Mouse (Mus musculus): ENCODE data around the gene Smcr8.

Gene Smcr8

DNA sequence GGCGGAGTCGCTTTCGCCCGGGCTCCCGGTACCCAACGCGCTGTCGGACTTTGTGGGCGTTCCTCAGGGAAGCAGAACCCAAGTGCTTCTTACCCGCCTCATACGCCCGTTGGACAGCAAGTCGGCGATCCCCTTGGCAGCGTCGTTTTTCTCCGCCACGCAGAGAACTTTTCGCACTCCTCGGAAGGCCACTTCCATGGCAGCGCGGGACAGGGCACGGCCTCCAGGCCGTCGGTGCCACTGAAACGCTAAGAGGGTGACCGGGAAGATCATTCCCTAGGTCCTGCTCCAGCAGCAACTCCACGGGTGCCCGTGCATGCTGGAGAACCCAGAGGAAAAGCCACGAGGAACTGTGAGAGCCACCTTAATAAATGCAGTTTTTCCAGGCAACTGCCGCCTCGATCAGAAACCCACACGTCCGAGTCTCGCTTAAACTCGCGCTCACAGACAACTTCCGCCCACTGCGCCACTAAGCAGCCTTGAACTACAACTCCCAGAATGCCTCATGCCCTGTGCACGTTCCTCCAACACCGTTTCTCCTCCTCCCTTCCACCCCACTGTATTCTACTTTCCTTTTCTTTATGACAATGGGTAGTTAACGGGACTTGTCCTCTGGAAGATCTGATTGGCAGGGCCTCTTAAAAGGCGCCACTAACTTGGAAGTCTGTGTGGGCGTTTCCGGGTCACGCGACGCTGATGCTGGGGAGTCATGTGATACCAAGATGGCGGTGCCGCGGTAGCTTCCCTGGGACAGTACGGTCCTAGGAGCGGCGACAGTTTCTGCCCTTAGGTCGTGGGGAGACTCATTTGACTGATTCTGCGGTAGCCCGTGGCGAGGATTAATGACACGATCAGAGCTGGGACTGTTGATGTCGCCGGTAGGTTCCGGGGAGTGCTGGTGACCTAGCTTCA, at the start of gene Smcr8, which contains the start of gene Top3a:
Smcr8 (plus strand) TSS at position 696 of the 912 bp plus-strand sequence.
Top3a (minus strand) TSS at position 537 of the 912 bp plus-strand sequence.
- peak; percentile 85 to 90 for DNase-seq

DNA sequence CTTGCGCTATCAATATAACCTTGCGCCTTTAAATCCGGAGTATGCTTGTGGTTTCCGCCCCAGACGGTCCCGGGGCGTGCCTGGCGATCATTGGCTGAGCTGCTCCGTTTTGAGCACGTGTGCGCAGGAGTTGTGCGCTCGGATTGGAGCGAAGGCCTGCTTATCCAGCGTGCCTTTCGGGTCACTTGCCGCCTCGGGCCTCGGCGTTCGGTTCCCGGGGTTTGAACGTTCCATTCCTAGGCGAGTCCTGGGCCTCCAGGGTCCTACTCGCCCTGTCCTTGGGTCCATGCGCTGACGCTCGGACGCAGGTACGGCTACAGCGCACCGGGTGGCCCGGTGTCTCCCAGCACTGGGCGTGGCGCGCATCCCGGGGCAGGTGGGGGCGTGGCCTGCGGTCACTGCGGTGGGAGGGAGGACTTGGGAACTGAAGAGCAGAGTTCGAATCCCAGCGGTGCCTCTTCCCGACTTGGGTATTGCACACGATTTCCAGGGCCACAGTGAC, 49.0 kb upstream of the Smcr8 start, which contains the start of gene Mief2:
Mief2 (plus strand) TSS at position 139 of the 502 bp plus-strand sequence.
- DNase-seq: peak; percentile 96 to 98

GRCm38 (mm10) chr11:60729217-60729641, 48.1 kb upstream of the Smcr8 start:
- no peak for DNase-seq

GRCm38 (mm10) chr11:60730169-60730568, 47.2 kb upstream of the Smcr8 start:
- no peak for DNase-seq

GRCm38 (mm10) chr11:60731251-60731650, 46.1 kb upstream of the Smcr8 start:
- DNase-seq: no peak

DNA sequence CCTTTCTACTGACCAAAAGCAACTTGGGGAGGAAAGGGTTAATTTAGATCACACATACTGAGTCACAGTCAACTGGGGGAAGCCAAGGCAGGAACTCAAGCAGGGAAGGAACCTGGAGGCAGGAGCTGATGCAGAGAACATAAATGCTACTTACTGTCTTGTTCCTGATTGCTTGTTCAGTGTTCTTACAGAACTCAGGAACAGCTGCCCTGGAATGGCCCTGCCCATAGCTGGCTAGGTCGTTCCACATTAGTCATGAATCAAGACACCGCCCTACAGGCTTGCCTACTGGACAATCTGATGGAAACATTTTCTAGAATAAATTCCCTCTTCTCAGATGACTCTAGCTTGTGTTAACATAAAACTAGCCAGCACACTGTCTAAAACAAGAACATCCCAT, 43.1 kb upstream of the Smcr8 start:
- DNase-seq: no peak

GRCm38 (mm10) chr11:60735191-60735590, 42.1 kb upstream of the Smcr8 start:
- DNase-seq: no peak

- DNase-seq: no peak
These were observed 40.8 kb upstream of the Smcr8 start for GRCm38 (mm10) chr11:60736491-60736890.

DNA sequence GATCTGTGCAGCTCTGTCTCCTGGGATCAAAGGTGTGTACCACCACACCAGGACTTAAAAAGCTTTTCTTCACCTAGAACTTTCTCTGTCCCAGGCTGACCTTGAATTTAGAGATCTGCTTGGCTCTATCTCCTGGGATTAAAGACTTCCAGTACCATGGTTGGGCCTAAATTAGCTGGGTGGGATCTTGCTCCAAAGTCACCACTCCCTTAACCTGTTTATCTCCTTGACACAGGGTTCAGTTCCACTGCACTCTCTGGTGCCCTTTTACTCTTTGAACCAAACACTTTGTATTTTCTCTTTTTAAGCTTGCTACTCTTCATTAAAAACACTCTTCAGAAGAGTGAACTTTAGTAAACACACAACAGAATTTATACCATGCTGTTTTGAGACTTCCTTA, 39.9 kb upstream of the Smcr8 start:
- no peak for DNase-seq

- no peak for DNase-seq
These were observed 37.0 kb upstream of the Smcr8 start for GRCm38 (mm10) chr11:60740321-60740720.

- no peak for DNase-seq
These were observed 21.8 kb upstream of the Smcr8 start for GRCm38 (mm10) chr11:60755570-60755969.

GRCm38 (mm10) chr11:60761681-60762080, 15.6 kb upstream of the Smcr8 start:
- DNase-seq: no peak

- no peak for DNase-seq
These were observed 10.4 kb upstream of the Smcr8 start for GRCm38 (mm10) chr11:60766969-60767368.

GRCm38 (mm10) chr11:60769322-60769721, 8.0 kb upstream of the Smcr8 start:
- no peak for DNase-seq

GRCm38 (mm10) chr11:60770776-60771175, 6.5 kb upstream of the Smcr8 start:
- DNase-seq: no peak

DNA sequence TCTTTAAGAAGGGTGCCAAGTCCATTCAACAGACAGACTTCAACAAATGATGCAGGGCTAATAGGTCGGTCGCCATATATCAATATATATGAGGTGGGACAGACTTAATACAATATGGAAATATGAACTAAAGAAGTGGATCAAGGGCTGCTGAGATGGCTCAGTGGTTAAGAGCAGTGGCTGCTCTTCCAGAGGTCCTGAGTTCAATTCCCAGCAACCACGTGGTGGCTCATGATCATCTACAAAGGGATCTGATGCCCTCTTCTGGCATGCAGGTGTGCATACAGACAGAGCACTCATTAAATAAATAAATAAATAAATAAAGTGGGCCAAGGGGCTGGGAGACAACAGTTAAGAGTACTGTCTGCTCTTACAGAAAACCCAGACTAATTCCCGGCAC, 5.2 kb upstream of the Smcr8 start:
- no peak for DNase-seq

DNA sequence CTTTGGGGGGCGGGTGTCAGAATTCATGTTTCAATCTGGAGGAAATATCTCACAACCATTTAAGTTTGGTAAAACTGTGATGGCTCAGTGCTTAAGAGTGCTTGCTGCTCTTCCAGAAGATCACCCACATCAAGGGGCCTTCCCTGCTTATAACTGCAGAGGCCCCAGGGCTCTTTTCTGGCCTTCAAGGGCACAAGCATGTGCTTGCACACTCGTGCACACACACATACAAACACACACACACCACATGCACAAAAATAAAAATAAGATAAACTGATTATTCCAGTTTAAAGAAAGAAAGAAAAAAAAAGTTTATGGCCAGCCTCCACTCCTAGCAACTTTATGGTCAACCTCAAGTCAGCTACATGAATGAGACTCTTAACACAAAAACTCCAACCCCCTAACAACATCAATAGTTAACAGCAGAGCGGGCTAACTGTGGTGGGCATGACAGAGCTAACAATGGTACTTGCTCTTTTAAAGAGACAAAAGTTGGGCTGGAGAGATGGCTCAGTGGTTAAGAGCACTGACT, 3.1 kb upstream of the Smcr8 start:
- DNase-seq: no peak

DNA sequence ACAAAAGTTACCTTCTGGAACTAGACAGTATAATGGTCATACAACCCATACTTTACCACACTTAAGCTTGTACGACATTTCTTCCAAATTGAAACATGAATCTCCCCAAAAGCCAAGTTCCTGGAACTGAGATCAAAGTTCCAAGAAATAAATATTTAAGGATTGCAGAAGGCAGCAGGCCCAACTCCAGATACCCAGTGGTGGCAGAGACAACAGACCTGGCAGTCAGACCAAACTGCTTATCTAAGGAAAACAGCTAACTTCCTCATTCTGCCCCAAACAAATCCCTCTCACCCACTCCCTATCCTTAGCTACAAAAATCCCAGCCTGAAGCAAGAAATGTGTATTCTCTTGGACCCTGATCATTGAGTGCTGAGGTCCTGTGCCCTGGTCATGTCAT, 2.5 kb upstream of the Smcr8 start:
- no peak for DNase-seq

DNA sequence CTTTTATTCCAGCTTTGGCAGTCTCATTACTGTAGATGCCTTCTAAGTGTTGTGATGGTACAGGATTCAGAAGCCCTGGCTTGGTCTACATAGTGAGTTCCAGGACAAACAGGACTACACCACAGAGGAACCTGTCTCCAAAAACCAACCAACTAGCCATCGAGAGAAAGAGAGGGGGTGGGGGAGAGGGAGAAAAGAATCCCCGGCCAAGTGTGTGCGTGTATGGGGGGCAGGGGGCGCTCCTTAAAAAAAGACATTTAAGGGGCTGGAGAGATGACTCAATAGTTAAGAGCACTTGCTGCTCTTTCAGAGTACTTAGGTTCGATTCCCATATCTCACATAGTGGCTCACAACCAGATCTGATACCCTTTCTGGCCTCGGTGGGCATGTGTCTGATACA, 1.7 kb upstream of the Smcr8 start:
- DNase-seq: no peak

DNA sequence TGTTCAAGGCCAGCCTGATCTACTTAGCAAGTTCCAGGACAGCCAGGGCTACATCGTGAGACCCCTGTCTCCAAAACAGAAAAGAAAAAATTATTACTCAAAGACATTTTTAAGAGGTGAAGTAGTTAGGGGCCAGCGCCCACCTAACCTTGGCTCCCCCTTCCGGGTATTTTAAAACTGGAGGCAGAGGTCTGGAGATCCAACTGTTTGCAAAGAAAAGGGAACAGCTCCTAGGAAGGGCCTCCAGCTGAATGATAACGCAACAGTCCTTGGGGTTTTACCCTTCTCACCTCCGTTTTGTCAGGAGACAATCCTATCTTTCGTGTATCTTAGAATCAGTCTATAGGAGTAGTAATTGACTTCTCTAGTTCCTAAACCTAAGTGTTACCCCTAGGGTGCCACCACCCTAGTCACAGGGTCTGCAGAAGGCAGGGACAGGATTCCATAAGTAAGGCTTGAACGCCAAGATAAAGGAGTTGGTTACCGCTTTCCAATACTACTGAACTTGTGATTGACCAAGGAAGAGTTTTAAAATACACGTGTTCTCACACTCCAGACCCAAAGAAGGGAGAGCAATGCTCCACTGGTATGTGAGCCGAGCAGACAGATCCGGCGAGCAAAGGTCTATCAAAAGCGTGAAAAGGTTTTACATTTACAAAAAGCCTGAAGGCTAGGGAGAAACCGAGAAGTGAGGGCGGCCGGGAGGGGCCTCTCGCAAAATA, 1.1 kb upstream of the Smcr8 start:
- no peak for DNase-seq

GRCm38 (mm10) chr11:60777801-60778370, 562 bp downstream of the Smcr8 start:
- no peak for DNase-seq

DNA sequence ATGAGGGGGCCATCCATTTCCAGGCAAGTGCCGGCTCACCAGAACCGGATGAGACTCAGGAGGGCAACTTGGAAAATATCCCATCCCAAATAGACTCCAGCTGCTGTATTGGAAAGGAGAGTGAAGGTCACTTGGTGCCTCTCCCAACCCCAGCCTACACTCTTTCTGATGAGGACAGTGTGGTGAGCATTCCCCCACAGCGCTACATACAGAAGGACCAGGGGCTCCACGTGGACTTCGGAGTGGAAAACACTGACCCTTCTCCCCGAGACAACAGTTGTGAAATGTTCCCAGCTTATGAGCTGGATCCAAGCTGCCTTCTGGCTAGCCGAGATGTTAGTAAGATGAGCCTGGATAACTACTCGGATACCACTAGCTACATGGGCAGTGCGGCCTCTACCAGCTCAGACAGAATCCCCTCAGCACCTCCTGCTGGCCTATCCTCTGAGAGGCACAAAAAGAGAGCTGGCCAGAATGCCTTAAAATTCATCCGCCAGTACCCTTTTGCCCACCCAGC, 2.4 kb downstream of the Smcr8 start:
- no peak for DNase-seq

Data from kidney, postnatal 4 days (tissue).